Mouse (Mus musculus) lung, postnatal 14 days (tissue): ENCODE results near the gene Fam206a.
A peak's percentile ranks its signal among the peaks of the same experiment; 100 is the strongest.

Experiments used
- DNase-seq: peaks from one replicate; pipeline ENCODE4 v3.0.0; 2021

Fam206a gene

GRCm38 (mm10) chr4:56801907-56802668, at the start of gene Fam206a, which contains the start of gene Elp1:
Fam206a (plus strand) TSS chr4:56802345.
Elp1 (minus strand) TSS chr4:56802331.
- peak; percentile 97 for DNase-seq

GRCm38 (mm10) chr4:56756021-56756420, 46.1 kb upstream of the Fam206a start:
- no peak for DNase-seq

GRCm38 (mm10) chr4:56756966-56757600, 45.1 kb upstream of the Fam206a start:
- peak; percentile 53 for DNase-seq

- DNase-seq = no peak
These were observed 44.5 kb upstream of the Fam206a start for GRCm38 (mm10) chr4:56757693-56758092.

GRCm38 (mm10) chr4:56767861-56768284, 34.3 kb upstream of the Fam206a start:
- peak; percentile 40 for DNase-seq

GRCm38 (mm10) chr4:56768913-56769312, 33.2 kb upstream of the Fam206a start:
- peak; percentile 35 for DNase-seq

GRCm38 (mm10) chr4:56771065-56771464, 31.1 kb upstream of the Fam206a start:
- no peak for DNase-seq

GRCm38 (mm10) chr4:56791373-56791772, 10.8 kb upstream of the Fam206a start:
- no peak for DNase-seq

GRCm38 (mm10) chr4:56802669-56803150, 565 bp downstream of the Fam206a start:
- DNase-seq = no peak

- no peak for DNase-seq
These were observed 6.9 kb downstream of the Fam206a start for GRCm38 (mm10) chr4:56809050-56809449.

- no peak for DNase-seq
These were observed 9.5 kb downstream of the Fam206a start for GRCm38 (mm10) chr4:56811642-56812041.

GRCm38 (mm10) chr4:56812096-56812495, 10.0 kb downstream of the Fam206a start:
- no peak for DNase-seq

- DNase-seq = no peak
These were observed 13.0 kb downstream of the Fam206a start for GRCm38 (mm10) chr4:56815131-56815530.

- no peak for DNase-seq
These were observed 17.9 kb downstream of the Fam206a start for GRCm38 (mm10) chr4:56820017-56820550.

GRCm38 (mm10) chr4:56824231-56824630, 22.1 kb downstream of the Fam206a start:
- DNase-seq = no peak

- DNase-seq = no peak
These were observed 26.8 kb downstream of the Fam206a start for GRCm38 (mm10) chr4:56828932-56829331.

- DNase-seq = no peak
These were observed 27.4 kb downstream of the Fam206a start for GRCm38 (mm10) chr4:56829511-56829921.

- no peak for DNase-seq
These were observed 29.0 kb downstream of the Fam206a start for GRCm38 (mm10) chr4:56831013-56831609.

GRCm38 (mm10) chr4:56831998-56832397, 29.9 kb downstream of the Fam206a start:
- no peak for DNase-seq

- no peak for DNase-seq
These were observed 35.5 kb downstream of the Fam206a start for GRCm38 (mm10) chr4:56837661-56838060.

GRCm38 (mm10) chr4:56840297-56840696, 38.2 kb downstream of the Fam206a start:
- DNase-seq = no peak

GRCm38 (mm10) chr4:56842501-56842900, 40.4 kb downstream of the Fam206a start:
- no peak for DNase-seq

GRCm38 (mm10) chr4:56843963-56844362, 41.8 kb downstream of the Fam206a start:
- DNase-seq = no peak
